Mouse (Mus musculus) forebrain, embryonic 12.5 days (tissue): ENCODE measurements at regions not wholly inside any gene's neighbourhood (a gene's known extent, or its start where the extent isn't known, plus 50 kb on each side); places are given as distances from the start of the nearest gene placed in this dataset.

Experiments used
- ATAC-seq: fragments of 200-750 bp; cut with Nextera tagmentation; 2 replicates; pipeline ENCODE4 v1.8.0; 2017; ENCODE audit warnings: moderate TSS enrichment; ENCODE audit not compliant: low FRiP score
- H3K27ac ChIP-seq: fragments of 300-500 bp; sonication (generic); 2 replicates; pipeline ENCODE4 v1.5.1; 2016; ENCODE audit warnings: mild to moderate bottlenecking
- H3K27me3 ChIP-seq: fragments of 300-500 bp; sonication (generic); 2 replicates; pipeline ENCODE4 v1.6.1; 2016; ENCODE audit warnings: mild to moderate bottlenecking
- H3K36me3 ChIP-seq: fragments of 300-500 bp; sonication (generic); replicated peaks from 2 replicates; pipeline ENCODE4 v1.6.1; 2016; ENCODE audit warnings: mild to moderate bottlenecking
- H3K4me1 ChIP-seq: fragments of 300-500 bp; sonication (generic); 2 replicates; pipeline ENCODE4 v1.6.1; 2016
- H3K4me2 ChIP-seq: fragments of 300-500 bp; sonication (generic); 2 replicates; pipeline ENCODE4 v1.6.1; 2016; ENCODE audit warnings: mild to moderate bottlenecking, moderate library complexity
- H3K4me3 ChIP-seq: fragments of 300-500 bp; sonication (generic); replicated peaks from 2 replicates; pipeline ENCODE4 v1.5.1; 2016; ENCODE audit warnings: mild to moderate bottlenecking
- H3K9ac ChIP-seq: fragments of 300-500 bp; sonication (generic); 2 replicates; pipeline ENCODE4 v1.6.1; 2016; ENCODE audit warnings: mild to moderate bottlenecking
- H3K9me3 ChIP-seq: fragments of 300-500 bp; sonication (generic); 2 replicates; pipeline ENCODE4 v1.6.1; 2016
- WGBS: fragments of 180-500 bp; shearing (Covaris S2); methylation state at CpG from one replicate; pipeline ENCODE4 v1.1.7; 2016; 5-methylcytosine and 5-hydroxymethylcytosine counted together

DNA sequence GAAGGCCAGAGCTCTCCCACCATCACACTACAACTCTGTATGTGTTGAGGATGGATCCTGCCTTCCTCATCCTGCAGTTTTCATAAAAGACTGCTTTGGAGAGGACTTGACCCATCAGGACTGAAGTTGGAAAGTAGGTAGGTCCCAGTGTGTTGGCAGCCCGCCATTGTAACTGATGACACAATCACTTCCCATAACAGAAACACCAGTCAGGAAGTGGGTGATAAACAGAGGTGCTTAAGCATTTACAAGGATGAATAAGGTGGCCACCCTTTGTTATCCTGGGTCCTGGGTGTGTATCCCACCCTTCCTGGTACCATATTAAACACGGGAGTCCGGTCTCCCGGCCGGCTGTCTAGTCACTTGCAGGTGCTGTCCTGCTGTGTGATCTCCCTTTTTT is 118.3 kb downstream of the Snx10 start:
- Histone ChIP-seq H3K9me3 (no peaks in the 10 kb centered on the region), H3K9ac (no peak overlapping the region), H3K27me3 (no peaks in the 10 kb centered on the region), H3K4me1 (peaks cover 6% of the 10 kb centered on the region; the same call in 1 of the 2 replicates), H3K4me3 (no peak overlapping the region), H3K27ac (no peak overlapping the region), H3K36me3 (no peaks in the 10 kb centered on the region), H3K4me2 (no peak overlapping the region)
- ATAC-seq = no peak
- 93% methylated on average over 5 of the region's 5 CpGs for WGBS

DNA sequence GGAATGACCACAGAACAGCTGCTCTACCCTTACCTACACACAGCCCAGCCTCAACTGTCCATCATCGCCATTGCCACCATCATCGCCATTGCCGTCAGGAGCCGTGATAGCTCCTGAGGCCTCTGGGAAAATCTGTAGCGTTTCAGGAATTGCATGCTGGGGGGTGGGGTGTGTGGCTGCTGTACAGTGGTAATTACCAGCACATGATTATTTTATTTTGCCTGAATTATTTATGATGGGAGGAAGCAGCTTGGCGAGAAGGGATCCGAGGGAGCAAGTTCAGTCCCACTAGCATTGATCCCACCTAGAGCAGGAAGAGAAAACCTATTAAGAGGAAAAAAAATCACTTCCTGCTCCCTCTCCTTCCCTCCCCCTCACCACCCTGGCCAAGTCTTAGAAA is 125.1 kb downstream of the Snx10 start:
- Histone ChIP-seq H3K9me3 (no peaks in the 10 kb centered on the region), H3K4me2 (no peak overlapping the region), H3K27me3 (no peaks in the 10 kb centered on the region), H3K36me3 (no peaks in the 10 kb centered on the region), H3K4me1 (no peaks in the 10 kb centered on the region), H3K9ac (no peak overlapping the region), H3K4me3 (no peak overlapping the region), H3K27ac (no peak overlapping the region)
- no peak for ATAC-seq
- WGBS = 85% methylated on average over 7 of the region's 7 CpGs

DNA sequence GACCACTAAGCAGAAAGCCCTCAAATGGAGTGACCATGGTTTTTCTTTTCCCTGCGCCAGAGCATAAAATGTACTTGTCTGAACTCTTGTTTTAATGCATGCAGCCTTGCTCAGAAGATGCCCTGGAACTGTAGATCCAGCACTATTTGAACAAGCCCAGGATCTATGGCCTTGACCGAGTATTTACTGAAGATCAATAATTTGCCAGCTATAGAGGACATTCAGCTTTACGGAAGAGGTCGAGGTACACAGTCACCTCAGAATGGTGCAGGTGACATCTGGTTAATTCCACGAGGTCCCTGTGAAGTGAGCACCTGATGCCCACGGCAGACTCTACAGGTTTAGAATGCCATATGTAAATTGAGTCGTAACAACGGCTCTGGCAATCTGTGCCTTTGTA is 130.1 kb downstream of the Snx10 start:
- Histone ChIP-seq H3K9ac (no peak overlapping the region), H3K36me3 (no peaks in the 10 kb centered on the region), H3K27ac (no peak overlapping the region), H3K4me3 (no peak overlapping the region), H3K4me1 (peaks cover 34% of the 10 kb centered on the region), H3K4me2 (no peak overlapping the region), H3K9me3 (no peaks in the 10 kb centered on the region), H3K27me3 (no peaks in the 10 kb centered on the region)
- ATAC-seq = no peak
- 92% methylated on average over 8 of the region's 8 CpGs for WGBS

DNA sequence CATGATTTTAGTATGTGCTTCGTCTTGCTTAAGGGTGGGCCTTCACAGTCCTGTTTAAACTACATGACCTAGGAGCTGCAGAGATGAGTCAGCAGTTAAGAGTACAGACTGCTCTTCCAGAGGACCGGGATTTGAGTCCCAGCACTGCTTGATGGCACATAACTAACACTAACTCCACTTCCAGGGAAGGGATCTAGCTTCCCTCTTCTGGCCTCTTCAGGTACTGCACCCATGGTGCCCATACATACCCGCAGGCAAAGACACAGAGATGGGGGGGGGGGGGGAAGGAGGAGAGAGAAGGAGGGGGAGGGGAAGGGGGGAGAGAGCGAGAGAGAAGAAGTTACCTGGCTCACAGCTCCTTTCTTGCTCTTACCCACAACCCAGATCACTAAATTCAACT is 131.3 kb downstream of the Snx10 start:
- H3K9me3 ChIP-seq = no peaks in the 10 kb centered on the region
- no peak overlapping the region for H3K4me2 ChIP-seq
- no peaks in the 10 kb centered on the region for H3K36me3 ChIP-seq
- H3K27me3 ChIP-seq = no peaks in the 10 kb centered on the region
- 90% methylated on average over 3 of the region's 4 CpGs for WGBS
- H3K9ac ChIP-seq = no peak overlapping the region
- H3K4me3 ChIP-seq = no peak overlapping the region
- ATAC-seq = no peak
- peaks cover 36% of the 10 kb centered on the region for H3K4me1 ChIP-seq
- 0 out of 2 replicates have a peak overlapping the region, but pooled peaks have one; percentile 82 for H3K27ac ChIP-seq

DNA sequence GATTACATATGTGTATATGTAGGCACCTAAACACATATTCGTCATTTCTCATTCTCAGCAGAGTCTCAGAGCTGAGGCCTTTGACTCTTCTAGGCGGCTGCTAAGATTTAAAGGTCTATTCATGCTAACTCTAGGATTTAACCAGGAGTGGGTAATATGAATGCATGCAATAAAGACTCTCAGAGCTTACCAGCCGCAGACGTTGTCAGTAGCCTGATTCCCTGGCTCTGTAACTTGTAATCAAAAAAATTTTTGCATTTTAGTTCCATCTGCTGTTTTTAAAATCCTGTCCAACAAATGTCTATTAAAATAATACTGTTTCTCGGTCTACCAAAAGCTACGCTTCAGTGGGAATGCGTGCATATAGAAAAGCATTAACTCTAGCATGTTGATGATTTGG is 132.4 kb downstream of the Snx10 start:
- Histone ChIP-seq H3K27me3 (no peaks in the 10 kb centered on the region), H3K27ac (peak overlapping the region; percentile 82), H3K4me2 (no peak overlapping the region), H3K36me3 (no peaks in the 10 kb centered on the region), H3K9me3 (no peaks in the 10 kb centered on the region), H3K4me3 (no peak overlapping the region), H3K4me1 (peaks cover 36% of the 10 kb centered on the region), H3K9ac (no peak overlapping the region)
- no peak for ATAC-seq
- 75% methylated on average over 7 of the region's 7 CpGs for WGBS

DNA sequence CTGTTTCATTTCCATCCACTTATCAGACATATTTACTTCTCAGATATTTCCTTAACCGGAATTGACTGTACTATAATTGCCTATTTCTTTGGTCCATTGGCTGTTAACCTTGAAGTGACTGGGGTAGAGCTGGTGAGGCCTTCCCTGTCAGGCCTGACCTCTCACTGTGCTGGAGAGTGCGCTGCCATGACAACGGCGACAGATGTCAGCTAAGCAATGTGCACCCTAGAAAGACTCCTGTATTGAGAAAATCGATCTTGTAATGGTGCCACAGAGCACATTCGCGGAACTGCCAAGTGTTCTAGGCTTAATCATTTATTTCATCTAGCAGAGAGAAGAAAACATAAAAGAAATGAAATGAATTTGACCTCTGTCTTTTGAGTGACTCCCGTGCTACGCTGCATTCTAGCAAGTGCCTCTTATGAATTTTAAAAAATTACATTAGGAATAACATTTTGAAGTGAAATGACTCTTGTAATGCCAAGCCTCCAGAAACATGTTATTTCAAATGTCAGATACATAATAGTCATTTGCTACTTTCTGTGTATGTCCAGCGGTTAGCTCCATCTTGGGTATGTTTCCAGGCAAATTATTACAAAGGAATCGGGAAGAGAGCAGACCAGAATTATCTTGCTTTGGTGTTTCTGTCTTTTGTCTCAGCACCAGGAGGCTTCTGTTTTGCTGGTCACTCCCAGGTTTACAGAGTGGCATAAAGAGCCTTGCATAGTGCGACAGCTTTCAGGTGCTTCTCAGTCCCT is 133.4 kb downstream of the Snx10 start:
- H3K9me3 ChIP-seq = no peaks in the 10 kb centered on the region
- no peak overlapping the region for H3K4me2 ChIP-seq
- 52% methylated on average over 12 of the region's 12 CpGs for WGBS
- ATAC-seq = peak; percentile 90
- H3K27me3 ChIP-seq = no peaks in the 10 kb centered on the region
- H3K27ac ChIP-seq = peak overlapping the region; percentile 82
- no peak overlapping the region for H3K9ac ChIP-seq
- no peaks in the 10 kb centered on the region for H3K36me3 ChIP-seq
- H3K4me3 ChIP-seq = no peak overlapping the region
- peaks cover 36% of the 10 kb centered on the region for H3K4me1 ChIP-seq

DNA sequence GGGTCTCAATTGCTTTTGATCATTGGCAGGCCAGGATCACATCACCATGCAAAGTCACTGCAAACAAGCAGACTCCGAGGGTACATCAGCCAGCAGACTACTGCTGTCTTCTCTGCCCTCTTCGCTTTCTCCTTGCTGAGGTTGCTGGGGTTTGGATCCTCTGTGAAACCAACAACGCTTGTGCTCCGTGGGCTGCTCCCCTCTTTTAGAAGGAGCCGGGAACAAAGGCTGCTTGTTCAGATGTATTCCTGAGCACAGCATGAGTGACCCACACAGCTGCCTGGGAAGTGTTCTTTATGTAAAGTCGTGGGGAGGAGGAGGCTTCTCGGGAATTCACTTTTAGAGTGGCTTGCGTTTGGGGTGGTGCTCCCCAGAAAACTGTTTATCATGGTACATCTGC is 134.7 kb downstream of the Snx10 start:
- Histone ChIP-seq H3K27me3 (no peaks in the 10 kb centered on the region), H3K4me2 (no peak overlapping the region), H3K9me3 (no peaks in the 10 kb centered on the region), H3K4me1 (peaks cover 36% of the 10 kb centered on the region), H3K4me3 (no peak overlapping the region), H3K9ac (no peak overlapping the region), H3K36me3 (no peaks in the 10 kb centered on the region), H3K27ac (peak overlapping the region; percentile 82)
- 17% methylated on average over 8 of the region's 8 CpGs for WGBS
- ATAC-seq = no peak

DNA sequence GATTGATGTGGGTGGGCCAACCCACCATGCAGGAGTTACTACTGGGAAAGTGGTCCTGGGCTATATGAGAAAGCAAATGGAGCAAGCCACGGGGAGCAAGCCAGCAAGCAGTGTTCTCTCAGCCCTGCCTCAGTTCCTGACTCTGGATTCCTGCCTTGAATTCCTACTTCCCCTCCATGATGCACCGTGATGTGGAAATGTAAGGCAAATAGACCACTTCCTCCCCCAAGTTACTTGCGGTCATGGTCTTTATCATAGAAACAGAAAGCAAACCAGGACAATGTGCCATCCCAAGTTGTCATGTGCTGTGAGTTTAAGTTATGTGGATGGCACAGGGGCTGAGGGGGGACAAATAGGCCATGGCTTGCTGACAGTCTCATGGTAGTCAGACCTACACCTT is 139.5 kb downstream of the Snx10 start:
- Histone ChIP-seq H3K36me3 (no peaks in the 10 kb centered on the region), H3K9me3 (peaks cover 7% of the 10 kb centered on the region), H3K9ac (no peak overlapping the region), H3K27me3 (no peaks in the 10 kb centered on the region), H3K4me2 (no peak overlapping the region), H3K27ac (no peak overlapping the region), H3K4me1 (peaks cover 8% of the 10 kb centered on the region), H3K4me3 (no peak overlapping the region)
- ATAC-seq = no peak
- WGBS = 94% methylated on average over 3 of the region's 3 CpGs

DNA sequence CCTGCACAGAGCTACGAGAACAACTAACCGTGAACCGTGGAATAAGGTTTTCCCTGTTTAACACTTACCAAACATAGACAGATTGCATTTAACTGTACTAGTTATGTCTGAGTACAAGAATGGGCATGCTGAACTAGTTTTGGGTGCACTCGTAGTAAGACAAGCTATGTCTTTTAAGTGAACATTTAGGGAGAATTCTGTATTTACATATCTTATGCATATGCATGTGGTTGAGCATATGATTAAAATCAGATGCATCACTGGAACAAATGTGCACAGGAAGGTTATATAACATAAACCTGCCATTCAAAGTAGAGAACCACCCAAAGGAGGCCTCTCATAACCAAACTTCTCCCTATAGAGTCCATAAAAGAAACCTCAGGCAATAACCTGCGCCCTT is 140.3 kb downstream of the Snx10 start:
- H3K27ac ChIP-seq = no peak overlapping the region
- H3K27me3 ChIP-seq = no peaks in the 10 kb centered on the region
- ATAC-seq = no peak
- H3K4me2 ChIP-seq = no peak overlapping the region
- no peak overlapping the region for H3K9ac ChIP-seq
- no peaks in the 10 kb centered on the region for H3K36me3 ChIP-seq
- no peak overlapping the region for H3K4me3 ChIP-seq
- no peaks in the 10 kb centered on the region for H3K4me1 ChIP-seq
- H3K9me3 ChIP-seq = peaks cover 7% of the 10 kb centered on the region
- 93% methylated on average over 5 of the region's 5 CpGs for WGBS

DNA sequence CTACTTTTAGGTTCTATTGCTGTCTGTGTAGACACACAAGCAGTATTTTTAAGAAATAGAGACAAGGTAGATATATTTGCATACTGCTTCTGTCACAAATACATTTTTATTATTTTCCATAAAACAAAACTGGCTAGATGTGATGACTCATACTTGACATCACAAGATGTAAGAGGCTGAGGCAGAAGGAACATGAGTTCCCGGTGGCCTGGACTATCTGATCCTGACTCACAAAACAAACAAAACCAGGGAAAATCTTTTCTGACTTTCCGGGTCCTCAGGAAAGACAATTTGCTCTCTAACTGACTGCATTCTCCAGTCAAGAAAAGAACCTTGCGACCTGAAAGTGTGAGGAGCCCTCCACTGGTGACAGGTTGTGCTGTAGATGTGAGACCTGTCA is 143.3 kb downstream of the Snx10 start:
- no peak for ATAC-seq
- H3K4me1 ChIP-seq = no peaks in the 10 kb centered on the region
- 91% methylated on average over 3 of the region's 3 CpGs for WGBS
- no peak overlapping the region for H3K4me3 ChIP-seq
- no peak overlapping the region for H3K27ac ChIP-seq
- no peak overlapping the region for H3K4me2 ChIP-seq
- no peak overlapping the region for H3K9ac ChIP-seq
- H3K9me3 ChIP-seq = peaks cover 7% of the 10 kb centered on the region
- H3K27me3 ChIP-seq = no peaks in the 10 kb centered on the region
- no peaks in the 10 kb centered on the region for H3K36me3 ChIP-seq

DNA sequence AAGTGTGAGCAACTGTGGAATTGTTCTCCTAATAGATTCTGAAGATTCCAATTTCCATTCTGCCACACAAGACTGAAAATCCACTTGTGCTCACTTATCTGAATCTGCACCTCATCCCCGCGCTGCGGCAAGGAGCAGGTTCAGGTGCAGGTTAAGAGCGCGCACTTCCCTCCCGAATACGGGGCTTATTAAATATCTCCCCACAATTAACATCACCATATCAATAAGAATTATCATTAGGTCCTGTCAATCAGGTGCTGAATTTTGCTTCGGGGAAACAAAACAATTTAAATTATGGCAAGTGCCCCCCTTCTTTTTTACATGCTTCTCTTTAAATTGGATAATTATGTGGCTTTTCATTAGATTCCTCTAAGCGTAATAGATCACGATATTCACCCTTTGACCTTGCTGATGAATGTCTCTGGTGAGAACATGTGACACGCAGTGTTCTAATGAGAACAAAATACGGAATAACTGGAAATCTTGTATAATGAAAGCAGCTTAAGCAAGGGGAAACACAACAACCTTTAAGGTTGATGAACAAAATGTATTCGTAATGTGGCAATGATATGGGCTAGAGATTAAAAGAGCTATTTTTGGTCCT is 151.7 kb downstream of the Snx10 start:
- Histone ChIP-seq H3K9ac (no peak overlapping the region), H3K4me3 (no peak overlapping the region), H3K4me1 (peaks cover 11% of the 10 kb centered on the region; the same call in 1 of the 2 replicates), H3K27me3 (no peaks in the 10 kb centered on the region; the same call in 1 of the 2 replicates), H3K36me3 (no peaks in the 10 kb centered on the region), H3K27ac (no peak overlapping the region), H3K9me3 (no peaks in the 10 kb centered on the region), H3K4me2 (no peak overlapping the region)
- no peak for ATAC-seq
- 66% methylated on average over 13 of the region's 13 CpGs for WGBS

DNA sequence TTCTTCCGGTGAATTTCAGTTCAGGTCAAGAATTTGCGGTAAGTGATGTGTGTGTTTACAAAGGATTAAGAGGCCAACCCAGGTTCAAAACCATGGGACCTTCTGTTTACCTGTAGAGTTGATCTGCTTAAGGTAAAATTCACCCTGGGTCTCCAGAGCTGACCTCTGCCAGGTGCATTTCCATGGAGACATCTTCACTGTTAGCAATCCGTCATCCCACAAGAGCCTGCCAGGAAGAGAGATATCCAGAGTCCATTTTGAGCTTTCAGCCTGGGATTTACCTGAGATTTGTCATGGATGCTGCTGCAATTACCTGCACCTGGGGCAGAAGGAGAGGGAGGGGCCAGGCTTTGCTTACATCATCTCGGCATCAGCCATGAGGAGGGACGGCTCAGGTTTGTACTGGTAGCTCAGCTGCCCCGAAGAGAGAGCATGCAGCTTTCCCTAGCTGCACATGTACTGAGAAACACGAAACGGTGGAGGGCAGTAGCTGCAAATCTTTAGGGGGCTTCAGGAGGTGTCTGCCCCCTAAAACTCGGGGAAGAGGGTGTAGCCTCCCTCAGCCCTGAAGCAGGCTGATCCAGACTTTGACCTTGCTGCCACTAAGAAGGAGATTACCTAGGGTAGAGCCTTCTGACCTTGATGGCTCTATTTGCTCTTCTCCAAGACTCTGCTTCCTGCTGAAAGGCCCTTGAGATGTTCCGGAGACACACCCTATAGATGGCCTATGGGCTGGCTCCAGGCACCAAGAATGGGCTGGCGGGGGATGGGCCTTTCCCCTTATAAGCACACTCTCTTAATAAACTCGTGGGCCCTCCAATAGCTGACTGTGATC is 153.7 kb downstream of the Snx10 start:
- H3K27ac ChIP-seq = no peak overlapping the region
- WGBS = 82% methylated on average over 12 of the region's 12 CpGs
- H3K4me3 ChIP-seq = no peak overlapping the region
- no peaks in the 10 kb centered on the region; the same call in 1 of the 2 replicates for H3K27me3 ChIP-seq
- H3K9me3 ChIP-seq = no peaks in the 10 kb centered on the region
- no peaks in the 10 kb centered on the region for H3K36me3 ChIP-seq
- no peak overlapping the region for H3K4me2 ChIP-seq
- H3K4me1 ChIP-seq = peaks cover 11% of the 10 kb centered on the region; the same call in 1 of the 2 replicates
- no peak for ATAC-seq
- no peak overlapping the region for H3K9ac ChIP-seq
